In genomic region chr6:110982013-110982412, GRCm38 (mm10) we compare ENCODE assay signal across 26 mouse cellular contexts.
DNase-seq lines count a peak whose midpoint lies in the region; ATAC-seq lines count a peak whose summit lies in the region.
"Had no signal": no experiment of that assay in that cellular context is flagged by ENCODE, and none has a peak within 500 bp of the region (broad histone marks: within the 10 kb centered on the region; RNA-seq: fewer than 3 reads in every experiment).

No protein-coding gene starts in this region.

- no peaks in the 10 kb centered on the region for H3K4me1 ChIP-seq in embryonic facial prominence, embryonic 14.5 days (ENCODE audit: control insufficient read depth, insufficient read depth, low read length)
- no peaks in the 10 kb centered on the region for H3K4me1 ChIP-seq in embryonic facial prominence, embryonic 10.5 days
- H3K4me1 ChIP-seq: embryonic facial prominence, embryonic 12.5 days; hindbrain, embryonic 10.5 days; liver, embryonic 13.5 days had no signal

- no peak overlapping the region for H3K4me2 ChIP-seq in embryonic facial prominence, embryonic 14.5 days (ENCODE audit: low read depth, low read length)
- H3K4me2 ChIP-seq: embryonic facial prominence, embryonic 12.5 days; heart, embryonic 11.5 days; liver, embryonic 13.5 days; midbrain, embryonic 11.5 days had no signal

- no peak overlapping the region for H3K27ac ChIP-seq in embryonic facial prominence, embryonic 14.5 days (replicated peaks; ENCODE audit: low read depth, low read length)
- H3K27ac ChIP-seq in embryonic facial prominence, embryonic 10.5 days (replicated peaks), result no peak overlapping the region
- H3K27ac ChIP-seq: embryonic facial prominence, embryonic 12.5 days; hindbrain, embryonic 10.5 days; hindbrain, postnatal 0 days; liver, embryonic 13.5 days had no signal

- WGBS in embryonic facial prominence, embryonic 14.5 days, result 64% methylated on average over 5 of the region's 5 CpGs
- 84% methylated on average over 5 of the region's 5 CpGs for WGBS in embryonic facial prominence, embryonic 10.5 days

- peak; percentile 32 for DNase-seq in embryonic facial prominence, embryonic 14.5 days (ENCODE audit: low spot score)
- DNase-seq in embryonic facial prominence, embryonic 10.5 days (ENCODE audit: low spot score), result no peak
- DNase-seq in layer of hippocampus, adult 11-12 months (ENCODE audit: low spot score), result peak; percentile 15
- no peak for DNase-seq in layer of hippocampus, postnatal 25 days (ENCODE audit: extremely low spot score in 1 of 2, low spot score in 1 of 2)
- DNase-seq in Muller cell, postnatal 12 days (ENCODE audit: inconsistent ontology term), result peak; percentile 39
- peak; percentile 5 for DNase-seq in layer of hippocampus, adult 9-10 months (ENCODE audit: low spot score)
- DNase-seq: adrenal gland, postnatal 14 days; cerebellum, adult 11-12 months; cerebellum, postnatal 14 days; gastrocnemius, postnatal 14 days; heart, adult 11 months; kidney, adult 9 months; kidney, postnatal 25 days; liver, embryonic 13.5 days; lung, adult 2 months; lung, postnatal 14 days; right cerebral cortex, postnatal 4 days; thymus, postnatal 36 days had no signal

- H3K9me3 ChIP-seq in embryonic facial prominence, embryonic 14.5 days (ENCODE audit: control insufficient read depth, low read length), result no peaks in the 10 kb centered on the region
- H3K9me3 ChIP-seq in embryonic facial prominence, embryonic 10.5 days, result no peaks in the 10 kb centered on the region
- H3K9me3 ChIP-seq: embryonic facial prominence, embryonic 12.5 days; hindbrain, embryonic 10.5 days; liver, embryonic 13.5 days had no signal

- ATAC-seq in embryonic facial prominence, embryonic 14.5 days (ENCODE audit: low read depth), result no peak
- ATAC-seq in CD4-positive, CD25-positive, alpha-beta regulatory T cell, adult 4 months, result no peak
- ATAC-seq: hindbrain, postnatal 0 days; intestine, embryonic 16.5 days had no signal

- H3K36me3 ChIP-seq in embryonic facial prominence, embryonic 14.5 days (ENCODE audit: control insufficient read depth, insufficient read depth, low read length), result no peaks in the 10 kb centered on the region
- no peaks in the 10 kb centered on the region for H3K36me3 ChIP-seq in embryonic facial prominence, embryonic 10.5 days (replicated peaks)
- H3K36me3 ChIP-seq: embryonic facial prominence, embryonic 12.5 days; hindbrain, embryonic 10.5 days; liver, embryonic 13.5 days had no signal

- no peak overlapping the region for H3K9ac ChIP-seq in embryonic facial prominence, embryonic 14.5 days (ENCODE audit: low read depth, low read length)
- H3K9ac ChIP-seq: embryonic facial prominence, embryonic 12.5 days; liver, embryonic 13.5 days had no signal

- H3K27me3 ChIP-seq in embryonic facial prominence, embryonic 14.5 days (replicated peaks; ENCODE audit: control insufficient read depth, insufficient read depth, low read length), result no peaks in the 10 kb centered on the region
- no peaks in the 10 kb centered on the region for H3K27me3 ChIP-seq in embryonic facial prominence, embryonic 10.5 days (replicated peaks; ENCODE audit: low read depth, poor library complexity, severe bottlenecking)
- H3K27me3 ChIP-seq: embryonic facial prominence, embryonic 12.5 days; liver, embryonic 13.5 days had no signal

- no peak overlapping the region for H3K4me3 ChIP-seq in embryonic facial prominence, embryonic 14.5 days (ENCODE audit: low read depth, low read length)
- no peak overlapping the region for H3K4me3 ChIP-seq in embryonic facial prominence, embryonic 10.5 days
- H3K4me3 ChIP-seq: embryonic facial prominence, embryonic 12.5 days; erythroblast, embryonic 14.5 days; hindbrain, embryonic 10.5 days; liver, embryonic 13.5 days had no signal

Comparison
In these comparisons a context has a peak if more than half of its experiments do, and no peak if none do; other contexts are left out.
1. DNase-seq: peak in embryonic facial prominence, embryonic 14.5 days (single experiment), layer of hippocampus, adult 11-12 months (single experiment), Muller cell, postnatal 12 days (single experiment) and layer of hippocampus, adult 9-10 months (single experiment); none in embryonic facial prominence, embryonic 10.5 days (single experiment) and layer of hippocampus, postnatal 25 days (0 of 2).